Mouse (Mus musculus) R1 (cell line): Measurements from ENCODE around the gene Abhd10.

Source experiments
- DNase-seq: peaks from one replicate; pipeline ENCODE4 v3.0.0-alpha.2; 2018; ENCODE audit warnings: low read depth, low spot score

The Abhd10 gene

DNA sequence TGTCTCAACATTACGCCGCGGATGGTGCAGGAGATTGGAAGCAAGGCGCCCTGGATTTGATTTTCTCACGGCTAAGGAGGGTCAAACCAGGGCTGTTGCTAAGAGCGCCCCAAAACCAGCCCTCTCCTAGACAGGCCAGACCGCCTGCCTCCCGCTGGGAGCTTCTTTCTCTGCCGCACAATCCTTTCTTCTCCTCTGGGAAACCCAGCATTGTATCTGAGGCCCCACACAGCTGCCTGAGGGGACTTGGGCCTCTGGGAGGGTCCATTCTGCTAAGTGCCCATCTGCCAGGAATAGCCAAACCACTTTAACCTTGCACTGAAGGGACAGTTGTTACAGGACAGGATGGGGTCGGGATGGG lies 18.0 kb downstream of the Abhd10 start:
- DNase-seq, result peak; percentile 85

DNA sequence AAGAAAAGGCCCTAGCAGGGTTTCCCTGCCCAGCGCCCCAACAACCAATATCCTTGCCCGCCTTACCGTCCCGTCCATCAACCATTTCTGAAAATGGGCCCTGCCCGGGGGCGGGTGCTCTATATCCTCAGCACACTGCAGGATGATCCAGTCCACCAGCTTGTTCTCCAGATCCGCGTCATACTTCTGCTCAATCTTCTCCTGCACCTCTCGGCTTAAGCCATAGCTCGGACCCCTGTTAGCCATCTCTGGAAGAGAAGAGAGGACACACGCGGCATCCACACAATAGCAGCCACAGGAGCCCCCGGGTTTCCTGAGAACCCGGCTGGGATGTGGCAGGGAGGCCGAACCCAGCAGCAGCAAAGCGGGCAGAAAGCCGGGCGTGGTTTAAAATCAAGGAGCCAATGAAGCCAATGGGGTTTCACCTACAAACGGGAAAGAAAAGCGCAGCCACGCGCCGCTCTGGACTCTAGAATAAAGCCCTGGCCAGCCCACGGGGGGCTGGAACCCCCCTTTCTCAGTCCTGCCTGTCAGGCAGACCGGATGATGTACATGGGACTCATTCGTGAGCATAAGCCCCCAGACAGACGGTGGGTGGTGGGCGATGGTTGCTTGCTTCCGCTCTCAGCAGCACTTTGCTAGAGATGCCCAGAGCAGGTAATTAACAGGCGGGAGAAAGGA lies 18.6 kb downstream of the Abhd10 start, which contains the start of gene Tagln3:
Tagln3 (minus strand) TSS at position 548 of the 681 bp plus-strand sequence.
- peak; percentile 69 for DNase-seq

DNA sequence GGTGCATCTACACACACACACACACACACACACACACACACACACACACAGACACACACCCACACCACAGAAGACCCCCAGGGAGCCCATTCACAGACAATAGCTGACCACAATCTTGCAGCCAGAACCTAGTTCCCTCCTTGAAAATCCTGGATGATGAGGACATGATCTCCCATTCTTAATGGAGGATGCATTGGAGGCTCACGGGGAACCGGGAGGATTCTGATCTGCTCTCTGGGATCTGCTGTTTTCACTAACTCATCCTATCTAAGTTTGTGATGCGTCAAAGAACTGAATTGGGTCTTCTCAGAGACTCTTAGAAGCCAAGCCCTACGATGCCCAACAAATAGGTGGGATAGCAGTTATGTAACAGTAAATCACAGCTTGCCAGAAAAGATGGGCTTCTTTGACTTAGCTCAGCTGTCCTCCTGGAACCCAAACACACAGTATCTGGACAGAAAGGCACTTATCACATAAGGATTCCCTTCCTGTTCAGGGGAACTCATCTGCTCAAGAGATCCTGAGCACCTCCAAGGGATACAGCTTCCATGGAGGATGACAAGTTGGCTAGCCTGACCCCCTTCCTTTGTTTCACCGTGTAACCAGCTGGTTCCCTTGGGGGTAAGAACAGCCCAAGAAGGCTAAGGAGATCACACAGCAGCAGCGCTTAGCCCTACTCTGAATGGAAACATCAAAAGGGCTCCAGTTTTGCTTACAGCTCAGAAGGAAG lies 19.4 kb downstream of the Abhd10 start:
- DNase-seq, result peak; percentile 10

DNA sequence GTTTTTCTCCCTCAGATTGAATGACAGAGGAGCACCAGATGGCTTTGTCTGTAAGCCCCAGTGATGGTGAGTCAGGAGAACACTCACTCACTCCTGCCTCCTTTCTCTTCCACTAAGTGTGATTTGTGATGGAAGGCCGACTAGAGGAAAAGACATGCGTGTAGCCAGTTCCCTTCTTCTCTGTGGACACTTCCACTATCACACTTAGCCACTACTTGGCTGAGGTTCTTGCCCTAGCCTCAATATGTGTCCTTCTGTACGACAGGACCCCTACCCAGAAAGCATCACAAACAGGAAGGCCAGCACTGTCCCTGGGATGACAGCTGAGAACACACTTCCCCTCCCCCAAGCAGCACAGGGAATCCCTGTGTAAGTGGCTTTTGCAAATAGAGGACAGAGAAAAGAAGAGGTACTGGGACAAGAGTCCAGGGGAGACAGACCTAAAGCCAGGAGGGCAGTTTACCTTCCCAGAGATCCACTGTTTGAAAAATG lies 20.2 kb downstream of the Abhd10 start:
- DNase-seq, result no peak

DNA sequence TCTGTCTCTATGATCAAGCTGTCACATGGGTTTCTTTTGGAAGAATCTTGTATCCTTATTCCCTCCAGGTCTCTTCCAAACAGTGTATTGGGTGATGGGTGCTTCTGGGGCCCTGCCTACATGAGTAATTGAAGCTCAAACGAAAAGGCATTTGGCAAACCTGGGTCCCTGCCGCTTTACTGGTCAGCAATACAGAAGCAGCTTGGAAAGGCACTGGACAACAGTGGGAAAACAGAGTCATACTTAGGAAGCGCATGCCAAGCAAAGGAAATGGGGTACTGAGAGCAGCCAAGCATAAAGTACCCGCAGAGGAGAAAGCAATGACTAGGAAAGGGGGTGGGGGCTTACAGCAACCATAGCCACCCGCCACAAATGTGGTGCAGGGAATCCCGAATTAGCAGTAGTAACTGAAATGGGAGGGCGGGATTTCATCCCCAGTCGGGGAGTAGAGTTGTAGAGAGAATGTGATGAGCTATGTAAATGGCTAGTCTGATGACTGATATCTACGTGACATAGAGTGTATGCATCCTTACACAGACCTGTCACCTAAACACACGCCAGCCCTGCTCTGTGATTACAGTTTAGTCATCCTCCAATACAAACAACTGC lies 22.6 kb downstream of the Abhd10 start:
- no peak for DNase-seq

DNA sequence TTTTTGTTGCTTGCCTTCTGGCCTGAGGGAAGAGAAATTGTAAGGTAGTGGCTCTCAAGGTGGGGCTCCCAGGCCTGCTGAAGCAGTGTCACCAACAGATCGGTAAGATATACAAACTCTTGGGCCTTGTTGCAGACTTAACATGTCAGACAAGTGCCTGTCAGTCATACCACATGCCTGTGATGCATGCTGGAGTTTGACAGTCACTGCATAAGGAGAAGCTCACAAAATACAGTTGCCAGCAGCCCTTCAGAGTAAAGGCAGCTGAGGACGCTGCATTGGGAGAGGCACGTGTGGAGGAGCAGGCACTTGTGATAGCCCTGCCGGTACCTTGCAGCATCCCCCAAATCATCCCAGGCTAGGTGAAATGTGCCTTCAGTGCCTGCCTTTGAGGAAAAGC lies 24.5 kb downstream of the Abhd10 start:
- no peak for DNase-seq

DNA sequence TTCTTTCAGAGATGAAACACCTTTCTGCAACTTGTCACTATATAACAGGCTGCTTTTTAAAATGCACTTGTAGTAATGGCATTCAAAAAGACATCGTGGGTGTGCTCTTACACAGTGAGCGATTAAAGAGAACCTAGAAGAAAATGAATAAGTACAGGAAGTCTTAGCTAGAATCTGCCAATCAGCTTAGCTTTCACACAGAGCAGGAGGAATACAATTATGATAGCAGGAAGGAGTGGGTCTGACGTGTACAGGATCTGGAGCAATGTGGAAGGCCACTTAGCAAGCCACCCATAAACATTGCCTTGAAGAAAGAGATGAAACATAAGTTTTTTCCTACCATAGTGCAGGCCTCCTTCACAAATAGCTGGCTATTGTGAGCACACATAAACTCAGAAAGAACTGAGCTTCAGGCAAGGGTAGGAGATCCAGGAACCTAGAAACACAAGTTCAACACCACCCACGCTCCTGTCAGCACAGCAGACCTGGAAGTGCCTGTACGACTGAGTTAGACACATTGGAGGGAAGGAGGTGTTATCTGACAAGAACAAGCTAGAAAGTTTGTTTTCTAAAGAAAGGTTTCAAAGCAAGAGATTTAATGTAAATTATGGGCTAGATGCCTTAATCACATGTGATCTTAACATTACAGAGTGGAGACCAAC lies 28.1 kb downstream of the Abhd10 start:
- no peak for DNase-seq

DNA sequence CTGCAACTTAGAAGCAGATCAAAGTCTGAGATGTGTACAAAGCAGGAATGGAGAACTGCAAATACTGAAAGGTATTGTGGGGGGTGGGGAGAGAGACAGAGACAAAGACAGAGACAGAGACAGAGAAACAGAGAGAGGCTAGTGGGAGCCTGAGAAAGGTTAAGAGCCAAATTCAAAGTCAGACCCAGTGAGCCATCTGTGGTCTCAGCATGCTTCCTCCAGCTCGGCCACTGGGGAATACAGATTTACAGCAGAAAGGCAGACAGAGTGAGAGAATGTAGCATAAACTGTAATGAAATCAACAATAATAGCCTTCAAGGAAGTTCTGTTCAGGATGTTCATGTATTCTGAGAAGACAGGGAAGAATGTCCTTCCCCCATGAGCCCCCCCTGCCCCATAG lies 28.9 kb downstream of the Abhd10 start:
- no peak for DNase-seq

DNA sequence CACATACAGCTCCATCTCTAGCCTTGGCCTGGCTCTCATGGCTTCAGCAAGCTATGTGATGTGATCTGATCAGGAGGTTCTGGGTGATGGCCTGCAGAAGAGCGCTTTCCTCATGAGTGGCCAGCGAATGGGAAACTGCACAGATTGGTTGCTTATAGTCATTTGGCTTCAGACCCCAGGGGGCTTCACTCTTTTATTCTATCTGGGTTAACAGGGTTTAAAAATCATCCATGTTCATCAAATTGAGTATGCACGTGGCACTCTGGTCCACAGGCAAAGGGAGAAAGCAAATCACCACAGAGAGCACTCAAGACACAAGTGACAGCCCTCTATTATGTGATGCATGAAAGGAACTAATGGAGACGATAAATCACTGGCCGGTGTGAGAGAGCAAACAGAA lies 29.5 kb downstream of the Abhd10 start:
- no peak for DNase-seq

DNA sequence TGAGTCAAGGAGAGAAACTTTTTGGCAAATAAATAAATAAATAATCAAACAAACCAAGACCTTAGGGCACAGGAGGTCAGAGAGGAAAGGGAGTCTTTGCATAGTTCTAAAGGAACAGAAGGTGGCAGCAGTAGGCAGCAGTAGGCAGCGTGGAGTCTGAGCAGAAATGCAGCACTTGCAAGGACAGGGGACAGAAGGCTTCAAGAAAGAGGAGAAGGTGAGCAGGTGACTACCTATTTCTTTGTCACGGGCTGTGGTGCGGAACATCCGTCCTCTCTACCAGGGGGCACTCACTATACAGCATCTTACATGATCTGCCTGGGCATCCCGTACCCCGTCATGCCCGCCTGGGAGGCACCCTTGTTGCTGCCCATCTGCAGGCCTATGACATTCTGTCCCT lies 31.5 kb downstream of the Abhd10 start:
- DNase-seq, result peak; percentile 39

DNA sequence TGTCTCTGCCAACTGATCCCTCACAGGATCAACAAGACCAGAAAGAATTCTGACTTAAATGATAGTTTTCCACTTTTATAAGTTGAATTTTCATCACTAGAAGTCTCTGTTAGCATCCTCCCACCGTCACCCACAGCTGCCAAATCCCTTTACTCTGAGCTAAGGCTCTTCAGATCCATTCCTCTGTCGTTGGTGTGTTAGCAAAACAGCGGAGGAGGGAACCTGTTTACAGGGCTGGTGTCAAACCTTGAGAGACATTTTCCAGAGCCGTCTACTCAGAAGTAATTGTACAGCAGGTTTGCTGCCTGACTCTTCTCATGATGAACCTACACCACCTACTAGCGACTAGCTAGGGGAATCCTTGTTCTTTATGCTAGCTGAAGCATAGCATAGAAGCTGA lies 43.5 kb downstream of the Abhd10 start:
- DNase-seq, result no peak

DNA sequence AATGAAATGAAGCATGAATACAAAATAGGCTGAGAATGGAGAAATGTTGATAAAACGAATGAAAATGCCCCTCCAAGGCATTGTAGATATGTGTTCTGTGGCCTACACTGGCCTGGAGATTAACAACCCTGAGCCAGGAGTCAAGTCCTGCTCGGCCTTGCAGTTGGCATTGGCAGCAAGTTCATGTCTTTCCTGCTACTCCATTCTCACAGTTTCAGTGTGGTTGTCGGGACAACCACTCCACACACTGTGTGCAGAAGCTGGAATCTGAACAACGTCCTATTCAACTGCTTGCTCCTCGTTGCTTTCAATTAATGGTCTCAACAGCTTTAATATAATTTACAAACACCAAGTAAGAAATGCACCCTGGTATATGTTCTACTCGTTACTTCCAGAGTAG lies 44.8 kb downstream of the Abhd10 start:
- no peak for DNase-seq

DNA sequence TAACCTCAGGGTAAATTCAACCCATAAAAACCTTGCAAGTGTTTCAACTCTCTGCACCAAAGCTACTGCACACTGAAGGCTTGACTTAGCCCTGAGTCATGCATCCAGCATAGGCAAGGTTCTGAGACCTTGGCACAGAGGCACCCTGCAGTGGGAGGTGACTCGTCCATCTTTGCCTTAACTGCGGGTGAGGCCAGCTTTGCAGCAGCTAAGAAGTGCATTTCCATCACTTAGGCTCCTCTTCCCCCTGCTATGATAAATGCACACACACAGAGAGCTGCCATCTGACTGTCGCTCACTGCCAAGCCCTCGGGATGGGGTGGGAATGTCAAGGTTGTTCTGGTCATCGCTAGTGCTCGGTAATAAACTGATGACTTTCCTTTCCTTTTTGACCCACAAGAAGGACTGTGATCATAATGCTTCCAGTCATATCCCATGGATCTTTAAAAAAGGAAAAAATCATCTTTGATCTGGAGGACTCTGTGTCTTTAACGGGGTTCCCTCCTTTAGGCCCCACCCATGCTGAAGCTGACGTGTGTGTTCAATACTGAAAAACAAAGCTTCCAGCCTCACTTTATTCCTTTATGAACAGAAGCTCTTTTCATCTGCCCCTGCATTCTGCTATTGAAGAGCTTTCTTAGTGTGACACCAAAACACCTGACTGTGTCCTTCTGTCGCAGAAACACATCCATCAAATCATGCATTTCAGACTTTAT lies 47.2 kb downstream of the Abhd10 start:
- DNase-seq, result no peak

DNA sequence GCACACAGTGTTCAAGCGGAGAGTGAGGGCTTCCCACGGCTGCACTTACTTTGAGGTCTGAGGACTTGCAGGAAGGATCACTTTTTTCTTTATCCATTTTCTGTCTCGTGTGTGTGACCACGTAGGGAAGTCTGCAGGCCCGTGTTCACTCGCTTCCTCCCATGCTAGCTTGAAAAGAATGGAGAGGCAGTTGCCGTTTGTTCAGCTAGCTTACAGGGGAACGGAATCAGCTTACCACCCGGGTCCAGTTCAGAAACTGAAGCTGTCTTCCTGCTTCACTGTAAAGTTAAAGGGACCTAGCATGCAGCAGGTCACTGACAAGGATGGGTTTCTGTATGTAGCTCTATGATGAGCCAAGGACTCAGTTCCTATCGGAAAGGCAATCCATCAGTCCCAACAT lies 49.2 kb downstream of the Abhd10 start, which contains the start of gene Tmprss7:
Tmprss7 (minus strand) TSS at position 101 of the 400 bp plus-strand sequence.
- DNase-seq, result no peak

DNA sequence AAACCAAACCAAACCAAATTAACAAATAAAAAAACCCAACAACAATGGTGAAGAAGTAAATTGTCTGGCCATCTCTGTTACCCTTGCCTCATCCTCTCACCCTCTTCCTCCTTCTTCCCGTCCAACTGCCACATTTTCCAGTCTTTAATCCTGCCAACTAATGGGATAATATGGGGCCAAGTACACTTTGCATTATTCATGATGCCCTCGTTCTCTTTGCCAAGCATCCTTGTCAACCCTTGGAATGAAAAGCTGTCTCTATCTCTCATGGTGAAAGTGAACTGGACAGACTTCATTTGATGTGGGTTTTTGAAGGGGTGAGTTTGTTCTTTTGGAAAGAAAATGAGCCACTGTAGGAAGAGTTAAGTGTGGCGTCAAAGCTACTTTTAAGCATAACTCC lies 49.9 kb downstream of the Abhd10 start:
- DNase-seq, result no peak

DNA sequence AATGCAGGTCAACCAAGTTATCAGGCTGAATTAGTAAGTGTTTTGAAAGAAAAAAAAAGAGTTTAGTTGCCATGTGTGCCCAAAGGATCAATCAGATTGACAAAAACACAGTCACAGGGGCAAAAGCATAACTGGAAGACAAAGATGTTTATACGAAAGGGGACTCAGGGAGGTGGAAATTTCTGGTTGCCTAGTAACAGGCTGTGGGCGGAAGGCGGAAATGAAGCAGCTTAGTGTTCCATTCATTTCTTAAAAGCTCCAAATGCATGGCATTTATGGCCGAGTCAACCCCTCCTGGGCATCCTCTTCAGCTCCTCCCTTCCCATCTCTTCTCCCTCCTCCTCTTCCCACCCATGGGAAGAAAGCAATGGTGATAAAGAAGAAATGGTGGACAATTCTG lies 52.6 kb downstream of the Abhd10 start:
- DNase-seq, result peak; percentile 80

DNA sequence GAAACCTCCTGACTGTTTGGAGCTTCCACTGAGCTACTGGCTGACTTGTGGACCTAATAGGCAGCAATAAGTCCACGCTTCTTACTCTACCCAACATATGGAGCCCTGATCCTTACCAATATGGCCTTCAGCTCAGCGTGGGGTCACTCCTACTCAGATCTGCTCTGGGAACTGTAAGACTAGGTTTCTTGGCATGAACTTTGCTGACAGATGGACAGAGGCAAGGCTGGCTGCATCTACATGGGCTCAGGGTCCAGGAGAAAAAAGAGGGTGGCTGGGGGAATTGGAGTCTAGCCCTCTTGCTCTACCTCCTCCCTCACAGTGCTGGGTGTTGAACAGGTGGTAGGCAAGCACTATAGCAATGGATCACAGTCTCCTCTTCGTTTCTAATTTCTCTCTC lies 55.9 kb downstream of the Abhd10 start:
- no peak for DNase-seq

DNA sequence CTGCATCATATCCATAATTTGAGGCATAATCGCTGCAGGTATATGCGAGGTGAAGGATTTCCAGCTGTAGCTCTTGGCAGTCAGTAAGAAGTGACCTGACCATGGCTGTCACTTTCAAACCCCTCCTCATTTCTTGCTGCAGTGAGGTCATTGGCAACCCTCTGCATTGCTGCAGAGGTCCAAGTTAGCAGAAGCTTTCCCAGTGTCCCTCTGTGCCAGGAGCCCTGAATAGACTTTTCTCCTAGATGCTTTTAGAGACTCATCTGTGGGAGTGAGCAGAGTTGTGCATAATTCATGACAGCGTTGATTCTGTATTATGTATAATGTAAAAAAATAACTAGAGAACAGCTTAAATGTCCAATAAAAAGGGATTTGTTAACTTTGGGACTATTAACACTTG lies 57.5 kb downstream of the Abhd10 start:
- DNase-seq, result no peak

DNA sequence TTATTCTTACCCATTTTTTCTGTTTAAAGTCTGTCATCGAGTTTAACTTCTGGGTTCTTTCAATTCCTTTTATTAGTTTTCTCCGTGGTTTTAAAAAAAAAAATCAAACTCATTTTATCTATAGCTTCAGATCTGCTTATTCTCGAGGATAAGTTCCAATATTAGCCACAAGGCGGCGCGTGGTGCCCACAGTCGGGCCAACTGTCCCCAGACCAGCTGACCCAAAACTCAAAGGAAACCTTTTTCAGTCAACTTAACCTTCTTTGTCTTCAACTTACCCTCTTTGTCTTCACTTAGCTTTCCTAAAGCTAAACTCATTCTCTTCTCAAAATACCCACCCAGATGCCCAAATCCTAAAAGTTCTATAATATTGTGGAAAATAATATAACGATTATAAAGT lies 57.9 kb downstream of the Abhd10 start:
- peak; percentile 46 for DNase-seq
